In genomic region chr9:16121756-16122155, GRCm38 (mm10) we compare ENCODE assay signal across 14 mouse cellular contexts.
"Had no signal": no experiment of that assay in that cellular context is flagged by ENCODE, and none has a peak within 500 bp of the region (broad histone marks: within the 10 kb centered on the region; RNA-seq: fewer than 3 reads in every experiment).

No protein-coding gene starts in this region.

- ATAC-seq: midbrain, embryonic 16.5 days had no signal

- DNase-seq: lung, adult 18-20 months; lung, embryonic 14.5 days; lung, postnatal 10 days; lung, postnatal 4 days; midbrain, embryonic 14.5 days; right cerebral cortex, postnatal 14 days; thymus, adult 2 months; thymus, postnatal 25 days; thymus, postnatal 4 days had no signal

- H3K27ac ChIP-seq: midbrain, embryonic 10.5 days; neural tube, embryonic 12.5 days; stomach, embryonic 15.5 days; stomach, postnatal 0 days had no signal

- H3K4me2 ChIP-seq: lung, embryonic 14.5 days; neural tube, embryonic 12.5 days; stomach, embryonic 15.5 days had no signal

- H3K36me3 ChIP-seq: midbrain, embryonic 10.5 days; neural tube, embryonic 12.5 days; stomach, embryonic 15.5 days had no signal

- H3K9me3 ChIP-seq: midbrain, embryonic 10.5 days; neural tube, embryonic 12.5 days; stomach, embryonic 15.5 days had no signal

- H3K27me3 ChIP-seq: neural tube, embryonic 12.5 days; stomach, embryonic 15.5 days had no signal

- H3K4me3 ChIP-seq: midbrain, embryonic 10.5 days; neural tube, embryonic 12.5 days; stomach, embryonic 15.5 days had no signal

- H3K4me1 ChIP-seq: midbrain, embryonic 10.5 days; stomach, embryonic 15.5 days had no signal

- H3K9ac ChIP-seq: lung, embryonic 14.5 days; neural tube, embryonic 12.5 days; stomach, embryonic 15.5 days had no signal
